Mouse (Mus musculus) kidney, adult 2 months (tissue): ENCODE results near the gene Cntrob. TPM values are rescaled to one million over a fixed set of nuclear protein-coding genes. Genes with fewer than 3 reads are reported as not detected.
A peak's percentile ranks its signal among the peaks of the same experiment; 100 is the strongest.

Source experiments
- DNase-seq: peaks from one replicate; pipeline ENCODE4 v3.0.0; 2021
- H3K27ac ChIP-seq: fragments of 200-500 bp; 2 replicates; pipeline ENCODE4 v1.5.1; 2012; ENCODE audit warnings: low read depth, low read length, control low read depth, inconsistent platforms; ENCODE audit not compliant: insufficient read depth
- H3K27me3 ChIP-seq: fragments of 200-500 bp; replicated peaks from 2 replicates; pipeline ENCODE4 v1.6.1; 2012; ENCODE audit warnings: mild to moderate bottlenecking, moderate library complexity, low read length, inconsistent platforms; ENCODE audit not compliant: control insufficient read depth, insufficient read depth
- H3K36me3 ChIP-seq: fragments of 200-500 bp; 2 replicates; pipeline ENCODE4 v1.6.1; 2012; ENCODE audit warnings: mild to moderate bottlenecking, moderate library complexity, low read length, inconsistent platforms; ENCODE audit not compliant: control insufficient read depth, insufficient read depth
- H3K4me1 ChIP-seq: fragments of 200-500 bp; 2 replicates; pipeline ENCODE4 v1.6.1; 2011; ENCODE audit warnings: low read length; ENCODE audit not compliant: control insufficient read depth, insufficient read depth
- H3K4me3 ChIP-seq: fragments of 200-500 bp; 2 replicates; pipeline ENCODE4 v1.5.1; 2011; ENCODE audit warnings: mild to moderate bottlenecking, low read depth, low read length, control low read depth; ENCODE audit not compliant: insufficient read depth
- CTCF ChIP-seq: fragments of 200-500 bp; conservative IDR thresholded peaks from 2 replicates; pipeline ENCODE4 v1.5.1; 2011; ENCODE audit warnings: low read depth, mild to moderate bottlenecking, control low read depth, low read length, moderate library complexity, mixed read lengths; ENCODE audit not compliant: insufficient read depth, insufficient read length
- POLR2A ChIP-seq: fragments of 200-500 bp; IDR thresholded peaks from one replicate; pipeline ENCODE4 v1.6.1; 2011; ENCODE audit warnings: low read depth, low read length, control low read depth
- WGBS: fragments of 180-500 bp; shearing (Covaris S2); methylation state at CpG from one replicate; pipeline ENCODE4 v1.1.7; 2018; 5-methylcytosine and 5-hydroxymethylcytosine counted together
- polyA plus RNA-seq: library from polyadenylated mRNA; depleted of rRNA; stranded (reverse); fragments of >200 nt; gene quantifications from 2 replicates; pipeline ENCODE4 v1.2.3, GENCODE M21; 2012

Cntrob gene
- polyA plus RNA-seq, 1 experiment: 4.6 TPM

GRCm38 (mm10) chr11:69291111-69291510, 32.5 kb downstream of the Cntrob start:
- H3K36me3 ChIP-seq: no peaks in the 10 kb centered on the region
- WGBS: 97% methylated on average over 5 of the region's 5 CpGs
- H3K27me3 ChIP-seq: no peaks in the 10 kb centered on the region
- no peak overlapping the region for H3K27ac ChIP-seq
- DNase-seq: no peak
- H3K4me3 ChIP-seq: no peak overlapping the region
- H3K4me1 ChIP-seq: no peaks in the 10 kb centered on the region
- TF ChIP-seq CTCF (no peak), POLR2A (no peak)

GRCm38 (mm10) chr11:69277267-69277666, 46.3 kb downstream of the Cntrob start:
- Histone ChIP-seq H3K36me3 (no peaks in the 10 kb centered on the region), H3K4me3 (no peak overlapping the region), H3K27me3 (no peaks in the 10 kb centered on the region), H3K27ac (no peak overlapping the region), H3K4me1 (no peaks in the 10 kb centered on the region)
- TF ChIP-seq POLR2A: no peak
- no peak for TF ChIP-seq CTCF
- WGBS: 65% methylated on average over 5 of the region's 5 CpGs
- no peak for DNase-seq

- 30% methylated on average over 2 of the region's 2 CpGs for WGBS
- Histone ChIP-seq H3K36me3 (no peaks in the 10 kb centered on the region), H3K27ac (no peak overlapping the region), H3K27me3 (no peaks in the 10 kb centered on the region), H3K4me1 (no peaks in the 10 kb centered on the region), H3K4me3 (no peak overlapping the region)
- TF ChIP-seq CTCF (no peak), POLR2A (no peak)
- DNase-seq: no peak
These were observed 47.5 kb downstream of the Cntrob start for GRCm38 (mm10) chr11:69276081-69276480.

GRCm38 (mm10) chr11:69275650-69276049, 47.9 kb downstream of the Cntrob start:
- H3K4me1 ChIP-seq: no peaks in the 10 kb centered on the region
- H3K4me3 ChIP-seq: no peak overlapping the region
- no peak for DNase-seq
- TF ChIP-seq CTCF (no peak), POLR2A (no peak)
- no peak overlapping the region for H3K27ac ChIP-seq
- H3K36me3 ChIP-seq: no peaks in the 10 kb centered on the region
- 80% methylated on average over 6 of the region's 6 CpGs for WGBS
- H3K27me3 ChIP-seq: no peaks in the 10 kb centered on the region

- Histone ChIP-seq H3K36me3 (no peaks in the 10 kb centered on the region), H3K4me3 (no peak overlapping the region), H3K27me3 (no peaks in the 10 kb centered on the region), H3K27ac (no peak overlapping the region), H3K4me1 (no peaks in the 10 kb centered on the region)
- peak; percentile 80 for DNase-seq
- 41% methylated on average over 16 of the region's 16 CpGs for WGBS
- no peak for TF ChIP-seq POLR2A
- peak; percentile 51 for TF ChIP-seq CTCF
These were observed 51.3 kb downstream of the Cntrob start for GRCm38 (mm10) chr11:69272122-69272740.

GRCm38 (mm10) chr11:69269575-69269974, 54.0 kb downstream of the Cntrob start:
- no peaks in the 10 kb centered on the region for H3K27me3 ChIP-seq
- H3K27ac ChIP-seq: no peak overlapping the region
- no peak overlapping the region for H3K4me3 ChIP-seq
- peak; percentile 70 for DNase-seq
- H3K36me3 ChIP-seq: no peaks in the 10 kb centered on the region
- no peaks in the 10 kb centered on the region for H3K4me1 ChIP-seq
- no peak for TF ChIP-seq POLR2A
- TF ChIP-seq CTCF: peak; percentile 63
- WGBS: 11% methylated on average over 13 of the region's 13 CpGs

- no peaks in the 10 kb centered on the region for H3K4me1 ChIP-seq
- no peaks in the 10 kb centered on the region for H3K36me3 ChIP-seq
- H3K27ac ChIP-seq: no peak overlapping the region
- 81% methylated on average over 13 of the region's 13 CpGs for WGBS
- no peak overlapping the region for H3K4me3 ChIP-seq
- TF ChIP-seq POLR2A (no peak), CTCF (no peak)
- DNase-seq: no peak
- no peaks in the 10 kb centered on the region for H3K27me3 ChIP-seq
These were observed 55.5 kb downstream of the Cntrob start for GRCm38 (mm10) chr11:69268100-69268499.

- peak; percentile 24 for DNase-seq
- TF ChIP-seq CTCF (peak; percentile 60), POLR2A (no peak)
- no peaks in the 10 kb centered on the region for H3K36me3 ChIP-seq
- H3K27me3 ChIP-seq: no peaks in the 10 kb centered on the region
- no peak overlapping the region for H3K27ac ChIP-seq
- WGBS: 21% methylated on average over 7 of the region's 7 CpGs
- H3K4me1 ChIP-seq: no peaks in the 10 kb centered on the region
- no peak overlapping the region for H3K4me3 ChIP-seq
These were observed 56.2 kb downstream of the Cntrob start for GRCm38 (mm10) chr11:69267341-69267740.
